Mouse (Mus musculus) adipose tissue, adult 10 weeks (tissue): ENCODE results near the gene Rps3a1. TPM values are rescaled to one million over a fixed set of nuclear protein-coding genes. Genes with fewer than 3 reads are reported as not detected.

Experiments
- polyA plus RNA-seq: library from polyadenylated mRNA; stranded (reverse); fragments of 350-450 nt; fragmentation: Illumina TruSeq; extraction: RNeasy Lipid Tissue Mini Kit (QIAGEN cat#74804); gene quantifications from one replicate; pipeline ENCODE4 v1.2.3, GENCODE M21; 2014; ENCODE audit warnings: low read depth, low replicate concordance

Rps3a1 gene
- 1,528 TPM for polyA plus RNA-seq

GRCm38 (mm10) chr3:86142263-86142933, at the start of gene Rps3a1:
Gene Rps3a1, minus strand, starts transcription at chr3:86142702.

Other genes with a start within 250 kb of the Rps3a1 start
- 31.6 TPM for gene Sh3d19, start 171.6 kb downstream of the Rps3a1 start, polyA plus RNA-seq
- not detected for gene Prss48, start 140.2 kb downstream of the Rps3a1 start, polyA plus RNA-seq
- 30.3 TPM for gene Lrba, start 82.0 kb upstream of the Rps3a1 start, polyA plus RNA-seq